Mouse (Mus musculus): ENCODE results near the gene Zdhhc8. TPM values are rescaled to one million over a fixed set of nuclear protein-coding genes. Genes with fewer than 3 reads are reported as not detected.
A peak's percentile ranks its signal among the peaks of the same experiment; 100 is the strongest.

Gene Zdhhc8
- 13.0 and 13.7 TPM in 2 replicates for polyA plus RNA-seq (2016; fragmentation: Nextera tagmentation; extraction: Ambion mirVana)

DNA sequence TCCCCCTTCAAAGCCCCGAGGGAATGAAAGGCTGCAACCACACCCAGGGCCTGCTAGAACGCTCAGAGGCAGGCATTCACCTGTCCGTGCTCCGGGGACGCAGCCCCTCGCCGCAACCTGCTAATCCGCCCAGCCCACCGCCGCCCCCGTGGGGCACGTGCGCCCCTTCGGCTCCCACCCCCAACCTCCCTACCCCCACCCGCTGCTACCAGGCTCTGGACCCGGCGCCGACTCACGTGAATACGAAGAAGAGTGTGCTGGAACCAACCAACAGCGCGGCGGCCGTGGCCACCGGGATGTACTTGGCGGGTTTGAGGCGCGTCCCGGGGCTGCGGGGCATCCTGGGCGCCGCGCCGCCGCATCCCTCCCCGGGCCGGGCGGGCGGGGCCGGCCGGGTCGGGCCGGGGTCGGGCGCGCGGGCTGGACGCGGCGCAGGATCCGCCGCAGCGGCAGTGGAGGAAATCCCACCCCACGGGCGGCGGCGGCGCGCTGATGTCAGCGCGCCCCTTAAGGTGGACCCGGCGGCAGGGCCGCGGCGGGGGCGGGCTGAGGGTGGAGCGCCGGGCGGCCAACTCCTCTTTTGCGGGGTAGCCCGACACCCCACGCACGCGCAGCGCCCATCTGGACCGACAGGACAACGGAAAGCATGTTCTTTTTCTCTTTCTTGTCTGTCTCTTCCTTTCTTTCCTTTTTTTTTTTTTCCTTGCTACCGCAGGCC is at the start of gene Zdhhc8:
Gene Zdhhc8, minus strand, starts transcription at position 466 of the 718 bp plus-strand sequence.
- WGBS = under 1% methylated on average over 79 of the region's 79 CpGs
- no peaks in the 10 kb centered on the region for H3K9me3 ChIP-seq
- peaks cover 31% of the 10 kb centered on the region for H3K36me3 ChIP-seq
- peak within 1 kb of the TSS; percentile 91 for H3K27ac ChIP-seq
- H3K4me1 ChIP-seq (replicated peaks) = peaks cover 31% of the 10 kb centered on the region
- H3K27me3 ChIP-seq (ENCODE audit: insufficient read depth, poor library complexity, severe bottlenecking) = no peaks in the 10 kb centered on the region
- peak within 1 kb of the TSS; percentile 88 for H3K4me3 ChIP-seq
- DNase-seq (ENCODE audit: low spot score) = peak; percentile 66

DNA sequence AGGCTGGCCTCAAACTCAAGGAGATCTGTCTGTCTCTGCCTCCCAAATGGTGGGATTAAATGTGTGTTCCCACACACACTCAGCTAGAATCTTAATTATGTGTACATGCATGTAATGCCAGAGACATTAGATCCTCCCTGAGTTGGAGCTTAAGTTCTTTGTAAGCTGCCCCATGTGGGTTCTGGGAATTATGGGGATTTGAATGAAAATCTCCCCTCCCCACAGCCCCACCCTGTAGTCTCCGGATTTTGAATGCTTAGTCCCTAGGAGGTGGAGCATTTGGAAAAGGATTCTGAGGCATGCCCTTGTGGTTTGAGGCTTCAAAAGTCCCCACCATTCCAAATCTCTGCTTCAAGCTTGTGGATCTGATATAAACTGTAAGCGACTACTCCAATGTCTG is 40.2 kb upstream of the Zdhhc8 start:
- Histone ChIP-seq H3K36me3 (peaks cover 100% of the 10 kb centered on the region), H3K27me3 (ENCODE audit: insufficient read depth, poor library complexity, severe bottlenecking) (no peaks in the 10 kb centered on the region), H3K4me1 (replicated peaks) (no peaks in the 10 kb centered on the region), H3K9me3 (no peaks in the 10 kb centered on the region), H3K27ac (no peak overlapping the region), H3K4me3 (no peak overlapping the region)
- WGBS = 88% methylated on average over 2 of the region's 2 CpGs
- no peak for DNase-seq (ENCODE audit: low spot score)

DNA sequence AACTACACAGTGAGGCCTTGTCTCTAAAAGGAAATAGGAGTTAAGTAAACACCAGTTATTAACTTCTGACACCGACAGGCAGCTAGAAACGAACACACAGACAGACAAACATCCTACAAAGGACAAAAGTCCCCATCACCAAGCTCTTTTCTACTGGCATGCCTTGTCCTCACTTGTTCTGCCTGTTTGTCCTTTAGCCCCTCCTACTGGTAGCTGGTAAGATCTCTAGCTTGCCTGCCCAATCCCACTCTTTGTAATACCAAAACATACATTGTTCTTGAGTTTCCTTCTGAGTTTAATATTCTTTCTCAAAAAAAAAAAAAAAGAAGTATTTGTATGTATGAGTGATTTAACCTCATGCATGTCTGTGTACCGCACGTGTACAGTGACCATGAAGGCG is 33.2 kb upstream of the Zdhhc8 start:
- Histone ChIP-seq H3K27ac (no peak overlapping the region), H3K27me3 (ENCODE audit: insufficient read depth, poor library complexity, severe bottlenecking) (no peaks in the 10 kb centered on the region), H3K4me3 (no peak overlapping the region), H3K4me1 (replicated peaks) (no peaks in the 10 kb centered on the region), H3K36me3 (peaks cover 98% of the 10 kb centered on the region), H3K9me3 (no peaks in the 10 kb centered on the region)
- no peak for DNase-seq (ENCODE audit: low spot score)
- WGBS = 93% methylated on average over 5 of the region's 5 CpGs

DNA sequence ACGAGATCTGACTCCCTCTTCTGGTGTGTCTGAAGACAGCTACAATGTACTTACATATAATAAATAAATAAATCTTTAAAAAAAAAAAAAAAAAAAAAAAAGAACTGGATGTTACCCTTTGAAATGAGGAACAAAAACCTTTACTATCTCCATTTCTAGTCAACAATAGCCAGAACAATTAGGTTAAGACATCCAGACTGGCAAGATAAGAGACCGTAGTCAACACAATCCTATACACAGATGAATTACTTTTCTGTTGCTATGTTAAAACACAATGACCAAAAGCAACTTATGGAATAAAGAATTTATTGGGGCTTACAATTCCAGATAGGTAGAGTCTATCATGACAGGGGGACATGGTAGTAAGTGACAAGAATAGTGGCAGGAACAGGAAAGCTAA is 30.1 kb upstream of the Zdhhc8 start:
- Histone ChIP-seq H3K36me3 (peaks cover 97% of the 10 kb centered on the region), H3K27me3 (ENCODE audit: insufficient read depth, poor library complexity, severe bottlenecking) (no peaks in the 10 kb centered on the region), H3K9me3 (no peaks in the 10 kb centered on the region), H3K27ac (no peak overlapping the region), H3K4me3 (no peak overlapping the region), H3K4me1 (replicated peaks) (no peaks in the 10 kb centered on the region)
- DNase-seq (ENCODE audit: low spot score) = no peak
- WGBS = 83% methylated on average over 2 of the region's 2 CpGs

DNA sequence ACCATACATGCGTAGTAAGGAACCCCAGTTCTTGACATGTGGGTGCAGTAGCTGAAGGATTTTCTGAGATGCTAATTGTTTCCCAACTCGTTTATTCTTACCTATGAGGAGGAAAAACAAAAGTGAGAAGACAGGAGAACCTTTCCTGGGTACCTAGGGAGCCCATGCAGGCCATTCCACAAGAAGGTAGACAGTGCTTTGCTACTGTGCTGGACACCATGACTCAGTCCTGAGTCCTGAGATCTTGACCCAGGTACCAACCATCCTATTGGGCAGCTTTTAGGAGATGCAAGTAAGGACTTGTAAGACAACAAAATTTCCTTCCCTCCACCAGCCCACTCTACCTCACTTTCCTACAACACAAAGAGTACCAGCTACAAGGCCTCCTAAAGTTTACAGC is 23.3 kb upstream of the Zdhhc8 start, which contains the start of gene Gm49776:
Gene Gm49776, minus strand, starts transcription at position 101 of the 400 bp plus-strand sequence.
- no peak for DNase-seq (ENCODE audit: low spot score)
- H3K9me3 ChIP-seq = no peaks in the 10 kb centered on the region
- no peaks in the 10 kb centered on the region for H3K27me3 ChIP-seq (ENCODE audit: insufficient read depth, poor library complexity, severe bottlenecking)
- no peak within 1 kb of the TSS for H3K27ac ChIP-seq
- 95% methylated on average over 2 of the region's 2 CpGs for WGBS
- H3K4me1 ChIP-seq (replicated peaks) = no peaks in the 10 kb centered on the region
- no peak within 1 kb of the TSS for H3K4me3 ChIP-seq
- peaks cover 99% of the 10 kb centered on the region for H3K36me3 ChIP-seq

DNA sequence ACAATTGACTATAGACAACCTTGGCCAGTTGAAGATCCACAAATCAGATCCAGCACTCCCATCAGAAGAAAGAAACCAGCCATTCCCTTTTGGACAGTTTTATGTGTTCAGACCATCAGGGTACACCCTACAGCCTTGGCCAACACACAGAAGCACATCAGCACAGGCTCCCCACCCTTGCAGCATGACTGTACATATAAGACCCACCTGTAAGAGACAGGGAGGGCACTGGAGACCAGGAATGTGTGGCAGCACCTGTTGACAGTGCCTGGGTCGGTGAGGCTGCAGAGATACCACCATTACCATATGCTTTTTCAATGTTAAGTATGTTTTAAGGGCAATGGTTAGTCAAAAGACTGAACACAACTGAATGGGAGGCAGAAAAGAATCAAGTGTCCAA is 18.9 kb upstream of the Zdhhc8 start:
- DNase-seq (ENCODE audit: low spot score) = no peak
- H3K27ac ChIP-seq = no peak overlapping the region
- no peaks in the 10 kb centered on the region for H3K9me3 ChIP-seq
- H3K4me3 ChIP-seq = no peak overlapping the region
- WGBS = 97% methylated on average over 1 of the region's 1 CpGs
- H3K36me3 ChIP-seq = peaks cover 93% of the 10 kb centered on the region
- H3K4me1 ChIP-seq (replicated peaks) = peaks cover 30% of the 10 kb centered on the region
- no peaks in the 10 kb centered on the region for H3K27me3 ChIP-seq (ENCODE audit: insufficient read depth, poor library complexity, severe bottlenecking)

DNA sequence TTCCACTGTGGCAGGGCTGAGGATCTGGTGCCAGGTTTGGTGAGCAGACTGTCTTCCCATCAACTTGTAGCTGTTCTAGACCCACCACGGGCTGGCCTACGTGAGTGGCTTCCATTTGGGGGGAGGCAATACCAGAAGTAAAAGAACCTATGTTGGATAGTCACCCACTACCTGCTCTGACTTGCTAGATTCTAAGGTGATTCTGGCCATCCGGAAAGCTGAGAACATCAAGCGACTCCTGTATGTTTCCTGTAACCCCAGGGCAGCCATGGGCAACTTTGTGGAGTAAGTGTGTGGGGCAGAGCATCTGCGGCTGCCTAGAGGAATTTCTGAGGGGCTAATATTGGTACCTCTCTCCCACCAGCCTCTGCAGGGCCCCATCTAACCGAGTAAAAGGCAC is 17.8 kb upstream of the Zdhhc8 start:
- H3K27ac ChIP-seq = no peak overlapping the region
- WGBS = 86% methylated on average over 6 of the region's 6 CpGs
- H3K4me3 ChIP-seq = 0 out of 2 replicates have a peak overlapping the region, but pooled peaks have one; percentile 6
- H3K36me3 ChIP-seq = peaks cover 82% of the 10 kb centered on the region
- no peak for DNase-seq (ENCODE audit: low spot score)
- peaks cover 30% of the 10 kb centered on the region for H3K4me1 ChIP-seq (replicated peaks)
- H3K27me3 ChIP-seq (ENCODE audit: insufficient read depth, poor library complexity, severe bottlenecking) = no peaks in the 10 kb centered on the region
- H3K9me3 ChIP-seq = no peaks in the 10 kb centered on the region

DNA sequence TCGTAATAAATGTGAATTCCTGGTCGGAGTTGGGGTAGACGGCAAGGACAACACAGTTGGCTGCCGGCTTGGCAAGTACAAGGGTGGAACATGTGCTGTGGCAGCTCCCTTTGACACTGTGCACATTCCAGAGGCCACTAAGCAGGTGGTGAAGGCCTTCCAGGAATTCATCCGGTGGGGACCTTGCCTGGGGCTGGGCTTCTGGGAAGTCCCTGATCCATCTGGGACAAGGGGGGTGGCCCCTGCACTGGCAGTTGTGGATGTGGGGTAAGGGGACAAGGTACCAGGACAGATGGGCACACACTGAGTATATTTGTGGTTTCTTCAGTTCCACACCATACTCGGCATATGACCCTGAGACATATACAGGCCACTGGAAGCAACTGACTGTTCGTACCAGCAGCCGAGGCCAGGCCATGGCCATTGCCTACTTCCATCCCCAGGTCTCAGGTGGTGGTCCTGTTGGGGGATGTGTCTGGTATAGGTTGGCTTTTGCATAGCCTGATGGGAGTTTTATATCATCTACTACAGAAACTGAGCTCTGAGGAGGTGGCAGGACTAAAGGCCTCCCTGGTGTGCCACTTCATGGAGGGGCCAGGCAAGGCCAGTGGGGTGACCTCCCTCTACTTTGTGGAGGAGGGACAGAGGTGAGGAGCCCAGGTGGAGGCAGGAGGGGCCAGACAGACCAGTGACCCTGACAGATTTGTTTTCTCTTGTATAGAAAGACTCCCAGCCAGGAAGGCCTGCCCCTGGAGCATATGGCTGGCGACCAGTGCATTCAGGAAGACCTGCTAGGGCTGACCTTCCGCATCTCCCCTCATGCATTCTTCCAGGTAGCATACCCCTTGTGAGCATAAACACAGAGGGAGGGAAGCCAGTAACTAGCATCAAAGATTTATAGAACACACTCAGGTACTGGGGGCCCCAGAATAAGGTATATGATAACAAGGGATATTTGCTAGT is 16.2 kb upstream of the Zdhhc8 start:
- H3K9me3 ChIP-seq = no peaks in the 10 kb centered on the region
- peaks cover 77% of the 10 kb centered on the region for H3K36me3 ChIP-seq
- H3K27ac ChIP-seq = peak overlapping the region; percentile 18; the same call in 1 of the 2 replicates
- peak overlapping the region; percentile 95 for H3K4me3 ChIP-seq
- no peaks in the 10 kb centered on the region for H3K27me3 ChIP-seq (ENCODE audit: insufficient read depth, poor library complexity, severe bottlenecking)
- DNase-seq (ENCODE audit: low spot score) = no peak
- WGBS = 74% methylated on average over 10 of the region's 10 CpGs
- peaks cover 42% of the 10 kb centered on the region for H3K4me1 ChIP-seq (replicated peaks)

DNA sequence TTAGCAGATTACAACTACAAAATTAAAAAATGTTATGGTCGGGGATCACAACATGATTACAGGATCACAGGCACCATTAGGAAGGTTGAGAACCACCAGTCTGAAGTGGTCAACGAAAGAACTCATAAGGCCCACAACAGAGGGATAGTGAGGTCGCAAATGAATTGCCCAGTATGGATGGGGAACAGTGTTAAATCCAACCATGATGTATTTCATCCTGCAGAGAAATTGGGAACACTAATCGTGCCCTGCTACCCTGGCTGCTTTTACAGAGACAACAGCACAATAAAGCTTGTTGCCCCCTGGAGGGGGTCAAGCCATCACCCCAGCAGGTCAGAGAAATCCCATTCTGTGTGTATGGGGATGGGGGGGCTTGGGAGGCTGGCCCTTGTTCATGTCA is 15.3 kb upstream of the Zdhhc8 start:
- peak overlapping the region; percentile 98 for H3K27ac ChIP-seq
- H3K36me3 ChIP-seq = peaks cover 77% of the 10 kb centered on the region
- no peak for DNase-seq (ENCODE audit: low spot score)

DNA sequence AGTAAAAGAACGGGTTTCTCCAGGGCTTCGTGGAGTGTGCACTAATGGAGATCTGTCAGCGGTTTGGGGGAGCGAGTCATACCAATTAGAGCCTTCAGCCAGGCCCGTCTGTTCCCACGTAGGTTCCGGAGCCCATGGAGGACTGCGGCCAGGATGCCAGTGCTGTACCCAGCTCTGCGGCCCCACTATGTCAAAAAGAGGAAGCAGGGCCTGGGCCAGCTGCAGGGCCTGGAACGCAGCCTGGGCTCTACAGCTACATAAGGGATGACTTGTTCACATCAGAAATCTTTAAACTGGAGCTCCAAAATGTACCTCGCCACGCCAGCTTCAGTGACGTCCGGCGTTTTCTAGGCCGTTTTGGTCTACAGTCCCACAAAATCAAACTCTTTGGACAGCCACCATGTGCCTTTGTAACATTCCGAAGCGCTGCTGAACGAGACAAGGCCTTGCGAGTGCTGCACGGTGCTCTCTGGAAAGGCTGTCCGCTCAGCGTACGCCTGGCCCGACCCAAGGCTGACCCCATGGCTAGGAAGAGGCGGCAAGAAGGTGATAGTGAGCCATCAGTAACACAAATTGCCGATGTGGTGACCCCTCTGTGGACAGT is 14.5 kb upstream of the Zdhhc8 start:
- Histone ChIP-seq H3K27me3 (ENCODE audit: insufficient read depth, poor library complexity, severe bottlenecking) (no peaks in the 10 kb centered on the region), H3K27ac (peak overlapping the region; percentile 98), H3K36me3 (peaks cover 77% of the 10 kb centered on the region), H3K9me3 (no peaks in the 10 kb centered on the region), H3K4me1 (replicated peaks) (peaks cover 49% of the 10 kb centered on the region), H3K4me3 (peak overlapping the region; percentile 95)
- no peak for DNase-seq (ENCODE audit: low spot score)
- 9% methylated on average over 27 of the region's 27 CpGs for WGBS

More for the DNA sequence above, 15.3 kb upstream of the Zdhhc8 start:
- no peaks in the 10 kb centered on the region for H3K9me3 ChIP-seq
- no peaks in the 10 kb centered on the region for H3K27me3 ChIP-seq (ENCODE audit: insufficient read depth, poor library complexity, severe bottlenecking)
- 56% methylated on average over 4 of the region's 4 CpGs for WGBS
- peak overlapping the region; percentile 95 for H3K4me3 ChIP-seq
- peaks cover 49% of the 10 kb centered on the region for H3K4me1 ChIP-seq (replicated peaks)

DNA sequence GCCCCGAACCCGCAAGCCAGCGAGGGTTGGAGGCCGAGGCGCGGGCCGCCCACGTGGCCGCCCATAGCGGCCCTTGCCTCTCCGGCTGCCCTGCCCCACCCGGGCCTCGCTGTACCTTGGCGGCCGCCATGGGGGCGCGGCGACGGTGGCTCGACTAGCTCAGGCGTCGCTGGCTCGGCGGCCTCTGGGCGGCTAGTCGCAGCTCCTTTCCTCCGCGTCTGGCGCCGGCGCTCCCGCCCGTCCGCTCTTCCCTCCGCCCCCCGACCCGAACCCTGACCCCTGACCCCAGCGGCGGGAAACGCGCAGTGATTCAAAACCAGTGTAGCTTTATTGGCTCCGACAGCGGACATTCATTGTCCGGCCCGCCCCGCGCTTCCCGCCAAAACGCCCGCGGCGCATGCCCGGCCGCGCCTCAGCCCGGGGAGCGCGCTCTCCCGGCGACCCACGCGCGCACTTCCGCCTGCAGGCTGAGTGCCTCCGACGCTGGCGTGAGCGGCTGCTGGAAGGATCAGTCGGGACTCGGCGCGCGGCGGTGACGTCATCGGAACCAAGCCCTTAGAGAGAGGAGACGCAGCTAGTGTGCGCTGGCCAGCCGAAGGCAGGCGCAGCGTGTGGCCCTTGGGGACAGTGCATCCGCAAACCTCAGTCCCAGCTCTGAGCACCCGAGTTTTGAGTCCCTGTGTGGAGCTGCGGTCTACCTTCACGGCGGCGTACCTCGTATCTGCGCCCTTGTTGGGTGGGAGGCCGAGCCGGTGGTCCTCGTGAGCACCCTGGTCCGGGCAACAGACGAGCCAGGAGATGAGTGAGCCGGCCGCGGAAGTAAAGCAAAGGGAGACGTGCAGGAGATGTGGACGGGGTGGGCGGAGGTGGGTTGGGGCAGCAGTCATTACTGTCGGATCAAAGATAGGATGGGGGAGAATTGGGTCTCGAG is 13.8 kb upstream of the Zdhhc8 start, which contains the start of the genes Trmt2a and Ranbp1:
Gene Trmt2a, plus strand, starts transcription at position 247 of the 931 bp plus-strand sequence.
Gene Ranbp1, minus strand, starts transcription at position 300 of the 931 bp plus-strand sequence.
- Histone ChIP-seq H3K4me1 (replicated peaks) (peaks cover 49% of the 10 kb centered on the region), H3K27ac (peak within 1 kb of the TSS; percentile 98), H3K9me3 (no peaks in the 10 kb centered on the region), H3K4me3 (peak within 1 kb of the TSS; percentile 95), H3K27me3 (ENCODE audit: insufficient read depth, poor library complexity, severe bottlenecking) (no peaks in the 10 kb centered on the region), H3K36me3 (peaks cover 77% of the 10 kb centered on the region)
- under 1% methylated on average over 102 of the region's 102 CpGs for WGBS
- DNase-seq (ENCODE audit: low spot score) = peak; percentile 99
